Mouse (Mus musculus) ES-Bruce4 (cell line): ENCODE measurements at regions not wholly inside any gene's neighbourhood (a gene's known extent, or its start where the extent isn't known, plus 50 kb on each side); places are given as distances from the start of the nearest gene placed in this dataset.
A peak's percentile ranks its signal among the peaks of the same experiment; 100 is the strongest.

Experiments used
- H3K27ac ChIP-seq: 2 replicates; pipeline ENCODE4 v1.5.1; 2012; ENCODE audit warnings: low read length, inconsistent platforms; ENCODE audit not compliant: insufficient read depth
- H3K27me3 ChIP-seq: 2 replicates; pipeline ENCODE4 v1.6.1; 2012; ENCODE audit warnings: mild to moderate bottlenecking, low read length, inconsistent platforms; ENCODE audit not compliant: control insufficient read depth, poor library complexity, insufficient read depth, severe bottlenecking
- H3K36me3 ChIP-seq: 2 replicates; pipeline ENCODE4 v1.6.1; 2012; ENCODE audit warnings: inconsistent platforms, mild to moderate bottlenecking, low read length, moderate library complexity; ENCODE audit not compliant: control insufficient read depth, poor library complexity, insufficient read depth, severe bottlenecking
- H3K4me1 ChIP-seq: one replicate; pipeline ENCODE4 v1.8.1; 2011; ENCODE audit warnings: low read length; ENCODE audit not compliant: control insufficient read depth, insufficient read depth
- H3K4me3 ChIP-seq: 2 replicates; pipeline ENCODE4 v1.5.1; 2011; ENCODE audit warnings: low read depth, mild to moderate bottlenecking, low read length
- H3K9ac ChIP-seq: 2 replicates; pipeline ENCODE4 v1.6.1; 2012; ENCODE audit warnings: low read depth, mild to moderate bottlenecking, inconsistent platforms; ENCODE audit not compliant: poor library complexity, severe bottlenecking
- H3K9me3 ChIP-seq: replicated peaks from 2 replicates; pipeline ENCODE4 v1.6.1; 2012; ENCODE audit warnings: mild to moderate bottlenecking, low read length, inconsistent platforms; ENCODE audit not compliant: control insufficient read depth, poor library complexity, insufficient read depth, severe bottlenecking
- CTCF ChIP-seq: IDR thresholded peaks from one replicate; pipeline ENCODE4 v1.8.1; 2011; ENCODE audit warnings: low read depth, low read length
- EP300 ChIP-seq: IDR thresholded peaks from 2 replicates; pipeline ENCODE4 v1.6.1; 2011; ENCODE audit warnings: low read depth, low read length; ENCODE audit not compliant: insufficient read depth
- POLR2A ChIP-seq: IDR thresholded peaks from one replicate; pipeline ENCODE4 v1.8.1; 2011; ENCODE audit warnings: low read length; ENCODE audit not compliant: insufficient read depth

DNA sequence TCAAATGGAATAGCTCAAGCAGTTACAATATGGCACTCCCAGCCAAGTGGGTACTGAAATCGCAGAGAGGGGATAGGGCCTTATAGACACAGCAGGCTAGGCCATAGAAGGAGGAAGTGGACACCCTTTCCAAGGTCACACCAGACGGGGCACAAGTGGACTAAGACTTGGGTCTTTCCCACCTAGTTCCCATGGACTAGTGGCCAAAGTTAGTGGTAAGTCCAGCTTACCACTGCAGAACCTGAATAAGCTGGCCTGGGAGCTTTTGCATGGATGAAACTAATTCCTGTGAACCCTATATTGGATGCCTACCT, 216.8 kb upstream of the Spdye4c start:
- Histone ChIP-seq H3K36me3 (no peaks in the 10 kb centered on the region), H3K27ac (no peak overlapping the region), H3K27me3 (no peaks in the 10 kb centered on the region)

DNA sequence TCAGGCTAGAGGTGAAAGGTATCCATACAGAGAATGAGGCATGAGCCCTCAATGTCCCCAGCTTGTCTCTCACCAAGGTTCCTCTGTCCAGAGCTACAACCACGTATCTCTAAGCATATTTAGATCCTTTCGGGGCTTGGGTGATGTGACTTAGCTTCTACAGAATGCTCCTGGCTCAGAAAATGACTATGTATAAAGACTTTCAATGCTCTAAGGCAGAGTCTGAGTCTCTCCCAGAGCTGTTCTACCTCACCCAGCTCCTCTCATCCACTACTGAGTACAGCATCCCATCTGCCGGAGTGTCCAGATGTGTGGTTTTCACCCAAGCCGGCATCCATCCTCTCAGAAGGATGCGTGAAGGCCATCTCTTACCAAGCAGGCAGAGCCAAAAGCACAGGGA, 216.1 kb upstream of the Spdye4c start:
- H3K9ac ChIP-seq = no peak overlapping the region
- no peaks in the 10 kb centered on the region for H3K36me3 ChIP-seq
- no peak overlapping the region for H3K27ac ChIP-seq
- TF ChIP-seq POLR2A (no peak), EP300 (no peak), CTCF (no peak)
- peaks cover 7% of the 10 kb centered on the region for H3K4me1 ChIP-seq
- H3K4me3 ChIP-seq = no peak overlapping the region
- H3K9me3 ChIP-seq = no peaks in the 10 kb centered on the region
- H3K27me3 ChIP-seq = no peaks in the 10 kb centered on the region

More for the DNA sequence above, 216.8 kb upstream of the Spdye4c start:
- TF ChIP-seq CTCF = no peak
- no peak for TF ChIP-seq EP300
- no peak for TF ChIP-seq POLR2A
- Histone ChIP-seq H3K9ac (no peak overlapping the region), H3K4me1 (peaks cover 7% of the 10 kb centered on the region), H3K9me3 (no peaks in the 10 kb centered on the region), H3K4me3 (no peak overlapping the region)

DNA sequence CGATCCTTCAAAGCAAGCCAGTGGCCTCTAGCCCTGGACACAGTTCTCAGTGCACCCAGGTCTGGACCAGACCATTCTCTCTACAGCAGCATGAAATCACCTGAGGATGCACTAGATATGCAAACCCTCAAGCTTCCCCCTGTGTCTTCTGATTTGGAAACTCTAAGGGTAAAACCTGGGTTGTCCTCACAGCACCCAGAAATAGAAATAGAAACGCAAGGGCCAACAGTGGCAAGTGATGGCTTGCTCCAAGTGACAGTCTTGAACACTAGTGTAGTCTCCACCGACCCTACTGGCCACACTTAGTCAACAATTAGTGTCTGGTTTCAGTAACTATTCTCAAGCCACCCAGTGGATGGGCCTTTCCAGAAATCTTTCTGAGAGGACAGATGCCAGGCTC, 215.2 kb upstream of the Spdye4c start:
- H3K4me1 ChIP-seq = peaks cover 7% of the 10 kb centered on the region
- H3K27me3 ChIP-seq = no peaks in the 10 kb centered on the region
- no peak overlapping the region for H3K27ac ChIP-seq
- no peak overlapping the region for H3K9ac ChIP-seq
- H3K9me3 ChIP-seq = no peaks in the 10 kb centered on the region
- TF ChIP-seq CTCF (no peak), POLR2A (no peak)
- H3K36me3 ChIP-seq = no peaks in the 10 kb centered on the region
- no peak overlapping the region for H3K4me3 ChIP-seq

DNA sequence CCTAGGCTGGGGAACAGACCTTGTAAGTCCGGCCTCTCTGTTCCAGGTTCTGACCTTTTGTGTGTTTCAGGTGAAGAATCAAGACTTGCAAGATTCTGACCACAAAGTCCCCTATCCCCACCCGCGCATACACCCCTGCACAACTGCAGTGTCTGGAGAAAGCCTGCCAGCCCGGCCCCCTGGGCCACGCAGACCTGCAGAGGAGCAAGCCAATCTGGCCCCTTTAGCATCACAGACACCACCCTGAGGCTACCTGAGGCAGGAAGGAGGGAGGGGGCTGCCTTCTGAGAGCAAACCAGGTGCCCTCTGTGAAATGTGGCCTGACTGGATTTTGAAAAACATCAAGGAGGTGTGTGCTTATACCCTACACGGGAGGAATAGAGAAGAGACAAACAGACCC, 213.8 kb upstream of the Spdye4c start:
- TF ChIP-seq CTCF (no peak), EP300 (0 out of 2 replicates have a peak, but pooled peaks have one; percentile 45), POLR2A (no peak)
- Histone ChIP-seq H3K4me3 (no peak overlapping the region), H3K36me3 (no peaks in the 10 kb centered on the region), H3K9me3 (no peaks in the 10 kb centered on the region), H3K9ac (no peak overlapping the region), H3K4me1 (peaks cover 7% of the 10 kb centered on the region), H3K27ac (no peak overlapping the region), H3K27me3 (no peaks in the 10 kb centered on the region)

DNA sequence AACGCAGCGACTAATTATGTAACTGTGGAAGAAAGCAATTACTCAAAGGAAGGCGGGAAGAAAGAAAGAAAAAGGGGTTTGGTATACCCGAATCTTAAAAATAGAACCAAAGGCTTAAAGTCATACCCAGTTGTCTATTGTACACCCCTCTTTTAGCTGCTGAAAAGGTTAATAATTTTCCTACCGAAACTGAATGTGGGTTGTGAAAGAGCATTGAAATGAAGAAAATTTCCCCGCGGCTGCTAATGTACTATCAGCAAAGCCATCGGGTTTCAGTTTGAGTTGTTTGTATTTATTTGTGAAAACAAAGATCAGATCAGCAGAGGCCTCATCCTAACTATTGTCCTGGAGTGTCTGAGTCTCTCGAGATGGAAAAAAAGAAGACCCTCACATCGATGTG, 213.3 kb upstream of the Spdye4c start:
- Histone ChIP-seq H3K27ac (no peak overlapping the region), H3K9me3 (no peaks in the 10 kb centered on the region), H3K4me1 (peaks cover 7% of the 10 kb centered on the region), H3K36me3 (no peaks in the 10 kb centered on the region), H3K9ac (no peak overlapping the region), H3K27me3 (no peaks in the 10 kb centered on the region), H3K4me3 (no peak overlapping the region)
- TF ChIP-seq POLR2A (no peak), CTCF (no peak), EP300 (no peak)

DNA sequence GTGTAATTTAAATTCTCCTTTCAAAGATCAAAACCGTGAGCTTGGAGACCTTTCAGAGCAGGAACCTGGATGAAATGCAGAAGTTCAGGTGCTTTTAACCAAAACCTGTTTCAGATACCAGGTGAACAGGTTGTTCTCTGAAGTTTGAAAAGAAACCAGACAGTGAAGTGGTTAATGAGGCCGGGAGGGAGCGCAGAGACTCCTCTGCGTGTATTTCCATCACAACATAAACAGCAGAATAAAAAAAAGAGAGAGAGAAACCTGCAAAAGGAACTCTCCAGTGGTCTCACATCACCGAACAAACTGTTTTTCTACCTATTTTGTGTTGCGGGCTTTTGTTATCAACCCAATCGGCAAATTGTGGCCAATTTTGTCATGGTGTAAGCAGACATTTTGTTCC, 212.6 kb upstream of the Spdye4c start:
- H3K9me3 ChIP-seq = no peaks in the 10 kb centered on the region
- H3K36me3 ChIP-seq = no peaks in the 10 kb centered on the region
- H3K9ac ChIP-seq = no peak overlapping the region
- TF ChIP-seq EP300 (no peak), CTCF (no peak), POLR2A (no peak)
- peaks cover 5% of the 10 kb centered on the region for H3K4me1 ChIP-seq
- no peak overlapping the region for H3K27ac ChIP-seq
- H3K27me3 ChIP-seq = no peaks in the 10 kb centered on the region
- no peak overlapping the region for H3K4me3 ChIP-seq
